Mouse (Mus musculus) cerebellum, adult 2 months (tissue): Measurements from ENCODE around the gene Prr22.

Experiments
- CTCF ChIP-seq: fragments of 200-500 bp; IDR thresholded peaks from 2 replicates; pipeline ENCODE4 v1.5.1; 2011; ENCODE audit warnings: low read depth, mild to moderate bottlenecking, control low read depth, low read length, moderate library complexity, borderline replicate concordance; ENCODE audit not compliant: insufficient read depth
- POLR2A ChIP-seq: fragments of 200-500 bp; IDR thresholded peaks from 2 replicates; pipeline ENCODE4 v1.6.1; 2011; ENCODE audit warnings: low read length, control low read depth, borderline replicate concordance; ENCODE audit not compliant: insufficient read depth

DNA sequence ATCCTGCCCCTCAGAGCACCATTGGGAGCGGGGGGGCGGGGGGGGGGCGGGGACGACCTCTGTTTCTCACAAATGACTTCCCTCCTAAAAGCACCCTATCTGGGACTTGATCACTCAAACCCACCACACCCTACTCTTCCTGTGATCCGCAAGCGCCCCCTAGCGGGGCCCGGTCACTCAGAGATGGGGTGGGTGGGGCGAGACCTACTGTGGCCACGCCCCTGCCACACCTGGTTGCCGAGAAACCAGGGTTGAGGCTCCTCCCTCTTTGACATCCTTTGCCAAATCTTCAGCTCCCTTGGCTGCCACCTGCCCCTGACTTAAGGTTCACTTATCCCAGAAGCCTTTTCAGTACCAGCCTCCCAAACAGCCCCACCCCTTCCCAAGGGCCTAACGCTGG is 11.9 kb upstream of the Prr22 start:
- TF ChIP-seq CTCF: peak; percentile 48; the same call in 1 of the 2 replicates
- no peak for TF ChIP-seq POLR2A
